Mouse (Mus musculus) kidney, postnatal 14 days (tissue): ENCODE data around the gene Ovol3.
A peak's percentile ranks its signal among the peaks of the same experiment; 100 is the strongest.

Experiments used
- DNase-seq: peaks from one replicate; pipeline ENCODE4 v3.0.0; 2022; ENCODE audit warnings: mixed read lengths

The Ovol3 gene

DNA sequence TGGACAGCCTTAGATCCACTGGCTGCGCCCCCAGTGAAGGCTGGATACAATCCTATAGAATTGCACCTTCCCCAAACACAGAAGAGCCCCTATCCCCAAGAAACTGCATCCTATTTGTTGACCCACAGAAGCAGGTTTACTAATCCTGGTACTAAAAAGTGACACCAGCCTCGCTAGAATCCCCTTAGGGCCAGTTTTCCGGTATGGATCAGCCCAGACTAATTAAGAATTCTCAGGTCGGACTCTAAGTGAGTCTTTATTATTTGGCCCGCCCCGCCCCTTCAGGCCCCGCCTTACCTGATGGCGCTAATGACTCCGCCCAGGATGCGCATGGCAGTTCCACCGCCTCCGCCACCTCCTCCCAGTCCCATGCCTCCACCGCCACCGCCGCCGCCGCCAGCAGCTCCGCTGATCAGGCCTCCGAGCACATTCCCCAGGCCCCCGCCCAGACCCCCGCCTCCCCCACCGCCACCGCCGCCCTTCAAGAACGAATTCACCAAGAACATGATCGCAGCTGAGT is 41.9 kb downstream of the Ovol3 start:
- peak; percentile 90 for DNase-seq

DNA sequence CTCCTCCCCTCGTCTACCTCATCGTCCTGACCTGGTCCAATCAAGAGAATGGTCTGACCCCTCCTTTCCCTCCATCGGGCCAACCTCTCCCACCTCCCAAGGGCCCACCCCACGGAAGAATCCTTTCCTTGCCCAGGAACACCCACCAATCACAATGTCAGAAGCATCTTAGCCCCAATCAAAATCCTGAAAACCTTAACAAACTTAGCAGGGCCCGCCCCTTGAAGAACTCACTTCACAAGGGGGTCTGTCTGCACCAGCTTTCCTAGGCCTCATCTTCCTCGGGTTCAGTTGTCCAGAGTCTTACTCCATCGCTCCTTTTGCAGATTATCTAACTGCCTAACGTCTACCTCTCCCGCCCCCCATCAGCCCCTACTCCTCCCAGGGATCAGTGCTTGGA is 42.5 kb downstream of the Ovol3 start:
- DNase-seq: no peak

- no peak for DNase-seq
Measured at GRCm38 (mm10) chr7:30192088-30192487, 43.4 kb downstream of the Ovol3 start.

- DNase-seq: no peak
Measured at GRCm38 (mm10) chr7:30189116-30189491, 46.4 kb downstream of the Ovol3 start.

DNA sequence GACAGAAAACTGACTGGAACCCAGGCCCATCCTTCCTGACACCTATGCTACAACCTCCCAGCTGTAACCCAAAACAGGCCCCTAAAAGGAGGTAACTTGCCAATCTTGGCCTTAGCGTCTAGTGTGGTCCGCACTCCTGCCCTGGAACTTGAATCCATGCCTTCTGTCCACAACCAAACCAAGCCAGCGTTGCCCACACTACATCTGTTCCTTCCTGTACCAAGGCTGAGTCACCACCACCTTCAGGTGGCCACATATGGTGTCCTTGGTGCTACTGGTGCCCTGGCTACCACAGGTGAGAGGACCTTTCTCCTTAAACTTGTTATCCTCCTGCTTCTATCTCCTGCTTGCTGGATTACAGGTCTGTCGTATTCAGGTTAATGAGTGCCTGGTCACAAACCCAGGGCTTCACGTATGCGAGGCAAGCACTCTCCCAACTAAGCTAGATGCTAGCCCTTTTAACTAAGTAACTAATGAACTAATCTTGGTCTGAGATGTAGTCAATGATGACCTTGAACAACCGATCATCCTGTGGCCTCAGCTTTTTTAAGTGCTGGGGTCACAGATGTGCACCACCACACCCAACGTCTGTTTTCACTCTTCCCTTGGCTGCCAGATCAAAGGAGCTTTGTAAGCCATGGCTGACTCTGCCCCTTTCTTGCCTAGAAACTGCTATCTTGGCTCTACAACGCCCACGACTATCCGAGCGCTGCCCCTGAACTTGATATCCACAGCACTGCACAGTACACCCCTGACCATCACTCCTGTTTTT is 47.0 kb downstream of the Ovol3 start:
- no peak for DNase-seq

GRCm38 (mm10) chr7:30184641-30185348 is 50.7 kb downstream of the Ovol3 start:
- DNase-seq: no peak

GRCm38 (mm10) chr7:30183879-30184289 is 51.6 kb downstream of the Ovol3 start, which contains the start of gene Cox7a1:
Gene Cox7a1, plus strand, starts transcription at chr7:30184144.
- DNase-seq: peak; percentile 92
